Mouse (Mus musculus) T-helper 2 cell (primary cell): ENCODE data around the gene Aagab.

Experiments
- in situ Hi-C: fragments of 300-600 bp; cut with MboI, MseI; formaldehyde crosslinking; loops from one replicate; pipeline ENCODE4 v1.15.1; 2025; ENCODE audit warnings: high pct_unique_total_duplicates

Aagab gene

GRCm38 (mm10) chr9:63602043-63602939, at the start of gene Aagab, which contains the start of gene Iqch:
Gene Aagab, plus strand, starts transcription at chr9:63602660.
Gene Iqch, minus strand, starts transcription at chr9:63602493.
- in situ Hi-C loops, result no loop called here

- in situ Hi-C loops, result no loop called here
Measured at GRCm38 (mm10) chr9:63553628-63554027, 48.8 kb upstream of the Aagab start.

GRCm38 (mm10) chr9:63555460-63555990, 46.9 kb upstream of the Aagab start:
- in situ Hi-C loops, result no loop called here

- in situ Hi-C loops, result no loop called here
Measured at GRCm38 (mm10) chr9:63556316-63556715, 46.1 kb upstream of the Aagab start.

DNA sequence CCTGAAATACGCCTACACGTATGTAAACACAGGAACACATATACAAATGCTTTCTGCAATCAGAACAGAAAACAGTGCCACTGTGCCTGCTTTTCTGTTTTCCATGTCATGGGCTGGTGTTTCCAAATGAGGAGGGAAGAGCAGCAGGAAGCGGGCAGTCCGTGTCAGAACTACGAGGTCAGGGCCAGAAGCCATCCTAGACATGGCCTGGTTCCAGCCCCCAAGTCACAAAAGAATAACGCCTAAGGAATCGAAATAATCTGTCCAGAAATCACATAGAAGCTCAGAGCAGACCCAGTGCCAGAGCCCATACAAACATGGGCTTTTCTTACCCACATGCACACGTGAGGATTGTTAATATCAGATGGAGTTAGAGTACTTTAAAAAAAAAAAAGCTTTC, 45.5 kb upstream of the Aagab start:
- in situ Hi-C loops, result no loop called here

DNA sequence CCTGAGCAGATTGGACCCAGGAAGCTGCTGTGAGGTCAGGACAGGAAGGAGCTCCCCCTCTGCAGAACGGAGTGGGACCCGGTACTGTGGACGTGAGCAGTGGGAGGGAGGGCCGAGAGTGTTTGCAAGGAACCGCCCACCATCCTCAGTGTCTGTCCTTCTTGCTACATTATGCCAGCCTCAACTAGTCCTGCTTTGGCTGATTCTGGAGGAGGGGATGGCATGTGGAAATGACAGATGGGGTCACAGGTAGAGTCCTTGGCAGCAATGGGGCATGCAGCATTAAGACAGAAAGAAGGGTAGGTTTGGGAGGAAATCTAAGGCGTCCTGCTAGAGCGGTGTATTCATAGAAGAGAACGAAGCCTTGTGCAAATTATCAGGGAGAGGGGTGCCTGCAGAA, 40.5 kb upstream of the Aagab start:
- in situ Hi-C loops, result no loop called here

DNA sequence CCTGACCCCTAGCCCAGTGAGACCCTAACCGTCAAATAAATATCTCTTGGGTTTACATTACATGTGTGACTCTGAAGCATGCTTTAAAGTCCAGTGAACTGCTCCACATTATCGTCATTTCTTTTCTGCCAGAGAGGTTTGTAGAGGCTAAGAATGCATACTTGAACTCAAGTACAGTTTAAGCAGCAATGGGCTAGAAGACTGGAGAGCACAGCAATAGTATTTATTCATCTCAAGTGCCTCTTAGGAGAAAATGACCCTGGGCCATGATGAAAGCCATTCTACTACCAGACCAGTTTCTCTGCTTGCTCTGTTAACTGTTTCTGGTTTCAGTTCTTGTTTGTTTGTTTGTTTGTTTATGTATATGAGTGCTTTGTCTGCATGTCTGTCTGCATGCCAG, 39.0 kb upstream of the Aagab start:
- in situ Hi-C loops, result no loop called here

- in situ Hi-C loops, result no loop called here
Measured at GRCm38 (mm10) chr9:63568314-63568713, 34.1 kb upstream of the Aagab start.

DNA sequence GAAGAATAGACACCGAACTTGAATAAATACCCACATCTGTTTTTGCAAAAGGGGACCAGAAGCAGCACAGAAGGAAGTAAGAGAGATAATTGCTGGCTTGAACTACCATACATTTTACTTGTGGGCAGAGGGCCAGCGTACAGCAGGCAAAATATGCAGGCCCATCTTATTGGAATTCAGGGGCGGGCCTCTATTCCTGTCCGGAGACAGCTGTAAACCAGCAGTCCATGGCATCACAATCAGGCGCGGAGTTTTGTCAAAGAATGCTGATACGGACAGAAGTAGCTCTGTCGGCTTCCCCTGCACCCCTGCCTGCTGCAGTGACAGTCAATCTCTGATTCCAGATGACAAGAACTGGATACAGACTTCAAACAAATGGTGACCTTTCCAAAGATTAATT, 33.7 kb upstream of the Aagab start:
- in situ Hi-C loops, result no loop called here

GRCm38 (mm10) chr9:63571895-63572294, 30.6 kb upstream of the Aagab start:
- in situ Hi-C loops, result no loop called here

GRCm38 (mm10) chr9:63572874-63573273, 29.6 kb upstream of the Aagab start:
- in situ Hi-C loops, result no loop called here

DNA sequence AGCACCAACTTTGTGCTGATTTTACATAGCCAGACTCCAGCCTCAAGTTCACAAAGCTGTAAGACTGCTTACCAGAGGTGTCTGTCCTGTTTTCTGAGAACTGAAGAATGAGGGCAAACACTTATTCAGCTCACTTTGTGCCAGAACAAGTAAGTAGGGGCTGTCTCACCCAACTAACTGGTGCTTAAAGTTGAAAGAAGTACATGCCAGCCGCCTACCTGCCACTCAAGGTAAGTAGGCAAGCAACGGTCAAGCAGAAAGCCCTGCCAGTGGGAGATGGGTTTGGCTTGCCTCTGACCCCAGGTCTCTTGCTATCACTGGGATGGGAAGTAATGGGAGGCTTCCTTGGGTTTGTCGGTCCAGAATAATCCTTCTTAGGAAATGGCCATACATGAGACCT, 25.0 kb upstream of the Aagab start:
- in situ Hi-C loops, result no loop called here

GRCm38 (mm10) chr9:63579644-63580043, 22.8 kb upstream of the Aagab start:
- in situ Hi-C loops, result no loop called here

DNA sequence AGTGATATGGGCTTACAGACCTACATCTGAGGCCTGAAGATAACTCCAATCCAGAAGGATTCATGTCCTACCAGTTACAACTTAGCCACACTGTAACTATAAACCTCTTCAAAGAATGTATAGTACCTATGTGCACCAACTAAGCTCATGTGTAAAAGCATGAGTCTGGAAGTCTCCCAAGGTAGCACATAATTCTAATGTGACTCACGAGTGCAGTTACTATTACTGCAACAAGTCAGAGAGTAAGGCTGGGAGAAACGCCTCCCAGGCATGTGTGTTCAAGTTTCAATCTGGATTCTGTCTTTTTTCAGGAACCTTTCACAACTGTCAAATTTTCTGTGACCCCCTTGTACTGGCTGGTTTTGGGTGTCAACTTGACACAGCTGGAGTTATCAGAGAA, 22.4 kb upstream of the Aagab start:
- in situ Hi-C loops, result no loop called here

- in situ Hi-C loops, result no loop called here
Measured at GRCm38 (mm10) chr9:63581778-63582177, 20.7 kb upstream of the Aagab start.

GRCm38 (mm10) chr9:63585251-63585650, 17.2 kb upstream of the Aagab start:
- in situ Hi-C loops, result no loop called here

GRCm38 (mm10) chr9:63589209-63589608, 13.3 kb upstream of the Aagab start:
- in situ Hi-C loops, result no loop called here

GRCm38 (mm10) chr9:63590592-63590991, 11.9 kb upstream of the Aagab start:
- in situ Hi-C loops, result no loop called here

DNA sequence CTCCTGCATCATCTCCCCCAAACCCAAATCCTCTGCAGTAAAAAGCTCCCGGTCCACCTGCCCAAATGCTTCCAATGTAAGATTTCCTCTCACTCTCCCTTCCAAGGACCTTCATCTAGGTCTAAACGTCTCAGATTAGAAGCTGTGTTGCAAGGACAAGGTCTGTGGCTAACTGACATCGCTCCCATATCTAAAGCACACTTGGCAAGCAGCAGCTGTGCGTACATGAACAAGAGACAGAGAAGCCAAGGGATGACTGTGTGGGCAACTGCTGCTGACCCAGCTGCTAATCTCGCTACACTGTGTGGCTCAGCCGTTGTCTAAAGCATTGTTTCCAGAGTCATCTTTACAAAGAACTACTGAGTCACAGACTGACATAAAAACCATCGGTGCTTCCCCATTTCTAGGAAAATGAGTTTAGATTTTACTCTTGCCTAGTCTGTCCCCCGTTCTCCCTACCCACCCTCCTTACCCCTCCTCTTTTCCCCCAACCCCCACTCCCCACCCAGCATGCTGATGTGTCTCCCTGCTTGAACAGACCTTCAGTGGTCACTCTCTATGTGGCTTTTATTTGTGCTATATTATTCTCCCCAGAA, 10.7 kb upstream of the Aagab start:
- in situ Hi-C loops, result no loop called here

DNA sequence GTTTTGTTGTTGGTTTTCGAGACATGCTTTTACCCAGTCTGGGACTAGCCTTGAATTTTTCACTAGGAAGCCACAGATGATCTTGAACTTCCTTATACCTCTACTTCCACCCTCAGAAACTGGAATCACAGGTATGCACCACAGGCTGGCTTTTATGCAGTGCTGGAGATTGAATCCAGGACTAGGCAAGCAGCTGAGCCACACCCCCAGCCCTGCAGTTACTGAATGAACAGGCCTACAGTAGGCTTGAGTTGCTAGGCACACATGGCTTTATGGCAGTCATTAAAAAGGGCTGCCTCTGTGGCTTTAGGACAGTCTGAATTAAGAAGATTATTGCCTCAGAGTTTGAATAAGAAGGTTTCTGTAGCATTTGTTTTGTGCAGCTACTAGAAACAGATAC, 7.4 kb upstream of the Aagab start:
- in situ Hi-C loops, result no loop called here

GRCm38 (mm10) chr9:63595652-63596051, 6.8 kb upstream of the Aagab start:
- in situ Hi-C loops, result no loop called here

DNA sequence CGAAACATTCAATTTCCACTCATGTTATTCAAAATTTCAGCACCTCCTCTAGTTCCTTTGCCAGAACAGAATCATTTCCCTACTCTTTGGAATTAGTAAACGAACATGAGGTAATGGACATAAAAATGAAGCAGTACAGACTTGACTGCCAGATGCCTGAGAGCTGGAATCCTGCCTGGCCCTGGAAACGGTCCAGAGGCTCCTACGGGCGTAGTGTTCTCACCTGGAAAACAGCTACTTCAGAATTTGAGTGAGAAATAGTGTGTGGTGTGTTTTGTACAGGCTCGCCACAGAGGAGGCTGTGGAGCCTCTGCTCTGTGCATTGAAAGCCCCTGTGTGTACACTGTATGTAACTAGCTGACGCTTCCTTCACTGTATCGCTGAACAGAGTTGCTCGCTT, 5.8 kb upstream of the Aagab start:
- in situ Hi-C loops, result no loop called here

GRCm38 (mm10) chr9:63603849-63604248, 1.4 kb downstream of the Aagab start:
- in situ Hi-C loops, result no loop called here
